Mouse (Mus musculus): ENCODE data around the gene Lbp.

Gene Lbp

GRCm38 (mm10) chr2:158305948-158306695, at the start of gene Lbp:
Lbp (plus strand) TSS chr2:158306493.
- no peak for ATAC-seq (ENCODE audit: low TSS enrichment)

- no peak for ATAC-seq (ENCODE audit: low TSS enrichment)
These were observed 49.4 kb upstream of the Lbp start for GRCm38 (mm10) chr2:158256894-158257293.

- ATAC-seq (ENCODE audit: low TSS enrichment): no peak
These were observed 48.3 kb upstream of the Lbp start, which contains the start of gene Bpi for GRCm38 (mm10) chr2:158258005-158258418. Bpi (plus strand) TSS chr2:158258094.

- no peak for ATAC-seq (ENCODE audit: low TSS enrichment)
These were observed 47.5 kb upstream of the Lbp start for GRCm38 (mm10) chr2:158258781-158259180.

- no peak for ATAC-seq (ENCODE audit: low TSS enrichment)
These were observed 46.8 kb upstream of the Lbp start for GRCm38 (mm10) chr2:158259498-158259897.

GRCm38 (mm10) chr2:158264877-158265276, 41.4 kb upstream of the Lbp start:
- peak; percentile 85 for ATAC-seq (ENCODE audit: low TSS enrichment)

- ATAC-seq (ENCODE audit: low TSS enrichment): no peak
These were observed 36.3 kb upstream of the Lbp start for GRCm38 (mm10) chr2:158270017-158270416.

- ATAC-seq (ENCODE audit: low TSS enrichment): no peak
These were observed 32.6 kb upstream of the Lbp start for GRCm38 (mm10) chr2:158273646-158274045.

GRCm38 (mm10) chr2:158275349-158275748, 30.9 kb upstream of the Lbp start:
- no peak for ATAC-seq (ENCODE audit: low TSS enrichment)

GRCm38 (mm10) chr2:158275811-158276210, 30.5 kb upstream of the Lbp start:
- ATAC-seq (ENCODE audit: low TSS enrichment): no peak

GRCm38 (mm10) chr2:158276451-158276850, 29.8 kb upstream of the Lbp start:
- ATAC-seq (ENCODE audit: low TSS enrichment): no peak

GRCm38 (mm10) chr2:158276878-158277277, 29.4 kb upstream of the Lbp start:
- no peak for ATAC-seq (ENCODE audit: low TSS enrichment)

- ATAC-seq (ENCODE audit: low TSS enrichment): no peak
These were observed 26.6 kb upstream of the Lbp start for GRCm38 (mm10) chr2:158279656-158280055.

- no peak for ATAC-seq (ENCODE audit: low TSS enrichment)
These were observed 24.6 kb upstream of the Lbp start for GRCm38 (mm10) chr2:158281497-158282205.

- ATAC-seq (ENCODE audit: low TSS enrichment): no peak
These were observed 23.2 kb upstream of the Lbp start for GRCm38 (mm10) chr2:158283136-158283535.

GRCm38 (mm10) chr2:158283771-158284170, 22.5 kb upstream of the Lbp start:
- no peak for ATAC-seq (ENCODE audit: low TSS enrichment)

- peak; percentile 67; the same call in 1 of the 2 replicates for ATAC-seq (ENCODE audit: low TSS enrichment)
These were observed 21.7 kb upstream of the Lbp start for GRCm38 (mm10) chr2:158284571-158284970.

GRCm38 (mm10) chr2:158285655-158286054, 20.6 kb upstream of the Lbp start:
- no peak for ATAC-seq (ENCODE audit: low TSS enrichment)

GRCm38 (mm10) chr2:158295700-158296099, 10.6 kb upstream of the Lbp start:
- no peak for ATAC-seq (ENCODE audit: low TSS enrichment)

- ATAC-seq (ENCODE audit: low TSS enrichment): no peak
These were observed 7.1 kb upstream of the Lbp start for GRCm38 (mm10) chr2:158299203-158299602.

GRCm38 (mm10) chr2:158299731-158300130, 6.6 kb upstream of the Lbp start:
- ATAC-seq (ENCODE audit: low TSS enrichment): no peak

- ATAC-seq (ENCODE audit: low TSS enrichment): no peak
These were observed 3.5 kb upstream of the Lbp start for GRCm38 (mm10) chr2:158302807-158303206.

- ATAC-seq (ENCODE audit: low TSS enrichment): no peak
These were observed 380 bp downstream of the Lbp start for GRCm38 (mm10) chr2:158306696-158307049.
